Mouse (Mus musculus): ENCODE measurements around the gene Ccdc34.

GRCm38 (mm10) chr2:109987946-109988345 is 29.7 kb upstream of the Ccdc34 start:
- TF ChIP-seq CTCF (IDR thresholded peaks at IDR 0.05; ENCODE audit: insufficient read depth, low read depth, low read length) (no peak), POLR2A (IDR thresholded peaks at IDR 0.05; ENCODE audit: insufficient read depth, low read depth, low read length) (no peak)

All from olfactory bulb, adult 2 months (tissue).